Comparison of ENCODE assay signal across 8 mouse cellular contexts in the genomic region with DNA sequence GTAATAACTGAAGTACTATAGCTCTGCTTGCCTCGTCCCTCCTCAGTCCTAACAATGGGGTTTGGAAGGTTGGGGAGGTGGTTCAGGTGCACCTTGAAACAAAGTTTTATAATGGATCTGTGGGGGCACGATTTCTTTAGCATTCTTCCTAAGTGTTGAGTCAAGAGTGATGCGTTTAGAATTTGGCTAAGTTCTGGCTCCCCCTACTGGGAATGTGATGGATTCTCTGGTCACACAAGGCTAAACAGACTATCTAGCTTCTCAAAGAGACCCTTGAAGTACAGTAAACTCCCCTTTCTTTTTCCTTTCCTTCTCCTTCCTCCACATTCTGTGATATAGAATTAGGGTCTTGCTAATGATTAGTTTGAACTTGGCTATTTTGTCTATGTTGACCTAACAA. TPM values are rescaled to one million over a fixed set of nuclear protein-coding genes. Genes with fewer than 3 reads are reported as not detected.
A peak's percentile ranks its signal among the peaks of the same experiment; 100 is the strongest.
DNase-seq lines count a peak whose midpoint lies in the region; ATAC-seq lines count a peak whose summit lies in the region.

No protein-coding gene starts in this region.

- no peak overlapping the region for H3K4me2 ChIP-seq in embryonic facial prominence, embryonic 11.5 days (ENCODE audit: low read depth, low read length)

- ATAC-seq in embryonic facial prominence, embryonic 11.5 days (replicated peaks; ENCODE audit: insufficient number of reproducible peaks, low FRiP score, low TSS enrichment, low read depth), result no peak

- no peak overlapping the region for H3K4me3 ChIP-seq in embryonic facial prominence, embryonic 11.5 days (ENCODE audit: low read depth, low read length)

- H3K27me3 ChIP-seq in embryonic facial prominence, embryonic 11.5 days (ENCODE audit: control insufficient read depth, insufficient read depth, low read length), result no peaks in the 10 kb centered on the region

- no peak overlapping the region for H3K27ac ChIP-seq in embryonic facial prominence, embryonic 11.5 days (replicated peaks; ENCODE audit: low read depth, low read length)

- no peaks in the 10 kb centered on the region for H3K4me1 ChIP-seq in embryonic facial prominence, embryonic 11.5 days (ENCODE audit: control insufficient read depth, insufficient read depth, low read length)

- H3K36me3 ChIP-seq in embryonic facial prominence, embryonic 11.5 days (replicated peaks; ENCODE audit: control insufficient read depth, insufficient read depth, low read depth, low read length), result no peaks in the 10 kb centered on the region; the same call in 1 of the 2 replicates

- WGBS in embryonic facial prominence, embryonic 11.5 days, result 23% methylated on average over 3 of the region's 3 CpGs

- intact Hi-C loops in left cerebral cortex, postnatal 14 days (cut with DNase I), result loop anchor here (5.0 to 10.0 kb wide), 2 partner anchors 106 to 232 kb away; no protein-coding TSS in a partner anchor

- H3K9me3 ChIP-seq in embryonic facial prominence, embryonic 11.5 days (replicated peaks; ENCODE audit: control insufficient read depth, low read length), result no peaks in the 10 kb centered on the region

- DNase-seq in cerebellum, adult 9-10 months, result peak; percentile 34
- no peak for DNase-seq in cerebellum, adult 11 months
- peak; percentile 50 to 52 for DNase-seq in left cerebral cortex, postnatal 14 days (ENCODE audit: low spot score in 2 of 2)
- no peak for DNase-seq in left cerebral cortex, adult 8-10 months (ENCODE audit: low spot score in 2 of 2)
- peak; percentile 73 for DNase-seq in ES-CJ7 (ENCODE audit: low read depth, low spot score)
- DNase-seq in embryonic facial prominence, embryonic 11.5 days (ENCODE audit: low spot score), result peak; percentile 74
- DNase-seq in lung, postnatal 36 days, result peak; percentile 72
- DNase-seq in urinary bladder, postnatal 36 days (ENCODE audit: low spot score in 2 of 2), result no peak

- no peak overlapping the region for H3K9ac ChIP-seq in embryonic facial prominence, embryonic 11.5 days (replicated peaks; ENCODE audit: low read length)

RNA-seq across cellular contexts. Expression of gene Ubap2, which starts 11.5 kb away (rescaled TPM):
- 10 to 100 TPM; 46.1 to 47.6 TPM for total RNA-seq in left cerebral cortex, postnatal 14 days (2021)
- 10 to 100 TPM; 38.8 to 46.3 (median 45.3) TPM for total RNA-seq in left cerebral cortex, adult 8-10 months (2022)
- 67.3 and 69.6 TPM in 2 replicates for polyA plus RNA-seq in embryonic facial prominence, embryonic 11.5 days (2014; fragmentation: Nextera tagmentation; extraction: Ambion mirVana)

RNA-seq across cellular contexts. Expression of gene Dcaf12, which starts 28.3 kb away (rescaled TPM):
- total RNA-seq in left cerebral cortex, postnatal 14 days (2021), result 10 to 100 TPM; 52.7 to 55.3 TPM
- total RNA-seq in left cerebral cortex, adult 8-10 months (2022), result 10 to 100 TPM; 37.5 to 39.5 (median 38.6) TPM
- polyA plus RNA-seq in embryonic facial prominence, embryonic 11.5 days (2014; fragmentation: Nextera tagmentation; extraction: Ambion mirVana), result 48.3 and 51.3 TPM in 2 replicates

Comparison
In these comparisons a context has a peak if more than half of its experiments do, and no peak if none do; other contexts are left out.
1. DNase-seq: peak in cerebellum, adult 9-10 months (single experiment), left cerebral cortex, postnatal 14 days (2 of 2), ES-CJ7 (single experiment), embryonic facial prominence, embryonic 11.5 days (single experiment) and lung, postnatal 36 days (single experiment); none in cerebellum, adult 11 months (single experiment), left cerebral cortex, adult 8-10 months (0 of 2) and urinary bladder, postnatal 36 days (0 of 2).